Mouse (Mus musculus): ENCODE data around the gene Clip3.

DNA sequence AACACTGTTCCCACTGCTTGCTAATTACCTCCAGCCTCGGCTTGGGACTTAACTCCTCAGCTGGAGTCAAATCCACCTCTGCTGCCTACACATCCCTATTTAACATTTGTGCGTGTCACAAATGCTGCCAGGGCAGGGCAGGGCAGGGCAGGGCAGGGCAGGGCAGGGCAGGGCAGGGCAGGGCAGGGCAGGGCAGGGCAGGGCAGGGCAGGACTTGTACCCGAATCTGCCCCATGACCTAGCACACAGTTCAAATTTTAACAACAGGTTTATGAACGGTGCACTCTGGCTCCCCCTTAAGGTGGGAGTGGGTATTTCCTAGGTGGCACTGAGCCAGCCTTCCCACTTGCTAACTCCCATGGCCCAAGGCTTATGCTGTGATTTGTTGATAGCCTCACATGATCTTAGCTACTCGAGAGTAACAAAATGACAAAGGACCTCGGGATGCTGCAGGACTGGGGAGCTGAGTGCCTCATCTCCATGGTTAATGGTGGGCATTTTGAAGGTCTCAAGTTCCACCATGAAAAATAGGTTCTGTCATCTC, 61.8 kb downstream of the Clip3 start:
- TF ChIP-seq CTCF (IDR thresholded peaks at IDR 0.05): peak; percentile 82
- no peak for TF ChIP-seq EP300 (IDR thresholded peaks at IDR 0.05)
